Mouse (Mus musculus) CH12.LX (cell line): Measurements from ENCODE around the gene Me1. TPM values are rescaled to one million over a fixed set of nuclear protein-coding genes. Genes with fewer than 3 reads are reported as not detected.

Experiments used
- DNase-seq: peaks from one replicate; pipeline ENCODE4 v3.0.0-alpha.2; 2013; ENCODE audit errors: extremely low read depth
- H3K27ac ChIP-seq: 2 replicates; pipeline ENCODE4 v1.5.1; 2012; ENCODE audit warnings: low read depth, mild to moderate bottlenecking, control low read depth, moderate library complexity; ENCODE audit not compliant: insufficient read depth
- H3K27me3 ChIP-seq: replicated peaks from 2 replicates; pipeline ENCODE3; 2012; ENCODE audit warnings: inconsistent platforms
- H3K36me3 ChIP-seq, 2 experiments: replicated peaks in 1 of 2; 2 replicates each; pipeline versions ENCODE3 to v1.6.1; 2012; ENCODE audit warnings: inconsistent platforms in 1 of 2, low read length in 1 of 2, mild to moderate bottlenecking in 1 of 2, mixed read lengths in 1 of 2, moderate library complexity in 1 of 2; ENCODE audit not compliant: control insufficient read depth in 1 of 2, insufficient read depth in 1 of 2
- H3K4me1 ChIP-seq, 2 experiments: 2 replicates each; pipeline ENCODE4 v1.6.1; 2012; ENCODE audit warnings: inconsistent platforms in 1 of 2, moderate library complexity in 1 of 2; ENCODE audit not compliant: insufficient read depth in 2 of 2, control insufficient read depth in 1 of 2
- H3K4me2 ChIP-seq: 2 replicates; pipeline ENCODE4 v1.6.1; 2012; ENCODE audit warnings: low read depth, mild to moderate bottlenecking, control low read depth; ENCODE audit not compliant: poor library complexity, insufficient read depth, severe bottlenecking
- H3K4me3 ChIP-seq, 3 experiments: fragments of 150-350 bp in 1 of 3; sonication (generic) in 1 of 3; replicated peaks in 1 of 3; 2 replicates each; pipeline versions ENCODE3 to v1.5.1; 2011 to 2012; ENCODE audit warnings: low read depth in 2 of 3, low read length in 2 of 3, mild to moderate bottlenecking in 2 of 3, moderate library complexity in 2 of 3, control low read depth in 1 of 3, improper control_type of control experiment in 1 of 3, inconsistent platforms in 1 of 3, mixed read lengths in 1 of 3; ENCODE audit not compliant: poor library complexity in 1 of 3
- H3K79me2 ChIP-seq: replicated peaks from 2 replicates; pipeline ENCODE4 v1.6.1; 2012; ENCODE audit warnings: mild to moderate bottlenecking, moderate library complexity; ENCODE audit not compliant: control insufficient read depth, poor library complexity, insufficient read depth, severe bottlenecking; ENCODE audit errors: extremely low read depth
- H3K9ac ChIP-seq: 2 replicates; pipeline ENCODE4 v1.6.1; 2012; ENCODE audit warnings: low read depth, mild to moderate bottlenecking, control low read depth, moderate library complexity; ENCODE audit not compliant: insufficient read depth
- H3K9me3 ChIP-seq: replicated peaks from 2 replicates; pipeline ENCODE3; 2012; ENCODE audit warnings: low read length, inconsistent platforms, mixed read lengths
- BHLHE40 ChIP-seq: IDR thresholded peaks from 2 replicates; pipeline ENCODE4 v1.6.1; 2011; ENCODE audit warnings: mild to moderate bottlenecking, low read depth, low read length, improper control_type of control experiment
- ELF1 ChIP-seq: IDR thresholded peaks from 2 replicates; pipeline ENCODE4 v1.6.1; 2014; ENCODE audit warnings: low read depth, mild to moderate bottlenecking, inconsistent platforms, low read length, improper control_type of control experiment
- EP300 ChIP-seq: IDR thresholded peaks from 2 replicates; pipeline ENCODE4 v1.6.1; 2011; ENCODE audit warnings: low read length, improper control_type of control experiment
- IRF4 ChIP-seq: IDR thresholded peaks from 2 replicates; pipeline ENCODE4 v1.6.1; 2014; ENCODE audit warnings: low read depth, mild to moderate bottlenecking, inconsistent platforms, low read length, improper control_type of control experiment
- JUND ChIP-seq: conservative IDR thresholded peaks from 2 replicates; pipeline ENCODE4 v1.6.1; 2011; ENCODE audit warnings: low read depth, low read length, improper control_type of control experiment
- KAT2A ChIP-seq: IDR thresholded peaks from 2 replicates; pipeline ENCODE4 v1.6.1; 2012; ENCODE audit warnings: low read length, improper control_type of control experiment, inconsistent platforms; ENCODE audit not compliant: insufficient replicate concordance
- MAFK ChIP-seq: IDR thresholded peaks from 2 replicates; pipeline ENCODE4 v1.6.1; 2011; ENCODE audit warnings: low read length, improper control_type of control experiment; ENCODE audit not compliant: insufficient replicate concordance
- MAX ChIP-seq: IDR thresholded peaks from 2 replicates; pipeline ENCODE4 v1.6.1; 2011; ENCODE audit warnings: low read length, improper control_type of control experiment
- MAZ ChIP-seq: IDR thresholded peaks from 2 replicates; pipeline ENCODE4 v1.6.1; 2012; ENCODE audit warnings: low read depth, mild to moderate bottlenecking, inconsistent platforms, low read length, improper control_type of control experiment, moderate library complexity
- MEF2A ChIP-seq: IDR thresholded peaks from 2 replicates; pipeline ENCODE4 v1.6.1; 2014; ENCODE audit warnings: low read depth, mild to moderate bottlenecking, inconsistent platforms, low read length, improper control_type of control experiment, borderline replicate concordance
- MXI1 ChIP-seq: IDR thresholded peaks from 2 replicates; pipeline ENCODE4 v1.6.1; 2011; ENCODE audit warnings: mild to moderate bottlenecking, low read depth, low read length, improper control_type of control experiment
- NELFE ChIP-seq: IDR thresholded peaks from 2 replicates; pipeline ENCODE4 v1.6.1; 2011; ENCODE audit warnings: low read depth, low read length, improper control_type of control experiment
- NRF1 ChIP-seq: IDR thresholded peaks from 2 replicates; pipeline ENCODE4 v1.6.1; 2014; ENCODE audit warnings: low read depth, mild to moderate bottlenecking, inconsistent platforms, low read length, improper control_type of control experiment, moderate library complexity
- PAX5 ChIP-seq: IDR thresholded peaks from 2 replicates; pipeline ENCODE4 v1.6.1; 2012; ENCODE audit warnings: low read length, inconsistent platforms, mixed read lengths
- POLR2A ChIP-seq: IDR thresholded peaks from 2 replicates; pipeline ENCODE4 v1.6.1; 2011; ENCODE audit warnings: low read depth, mild to moderate bottlenecking, improper control_type of control experiment, low read length
- RAD21 ChIP-seq: IDR thresholded peaks from 2 replicates; pipeline ENCODE4 v1.6.1; 2011; ENCODE audit warnings: low read depth, mild to moderate bottlenecking, low read length, improper control_type of control experiment, moderate library complexity
- RCOR1 ChIP-seq: conservative IDR thresholded peaks from 2 replicates; pipeline ENCODE4 v1.6.1; 2012; ENCODE audit warnings: low read depth, mild to moderate bottlenecking, inconsistent platforms, low read length, improper control_type of control experiment
- UBTF ChIP-seq: IDR thresholded peaks from 2 replicates; pipeline ENCODE4 v1.6.1; 2012; ENCODE audit warnings: low read depth, mild to moderate bottlenecking, inconsistent platforms, low read length, improper control_type of control experiment, moderate library complexity
- ZC3H11A ChIP-seq: IDR thresholded peaks from 2 replicates; pipeline ENCODE4 v1.6.1; 2012; ENCODE audit warnings: low read depth, mild to moderate bottlenecking, inconsistent platforms, low read length, improper control_type of control experiment
- ZMIZ1 ChIP-seq: IDR thresholded peaks from 2 replicates; pipeline ENCODE4 v1.6.1; 2012; ENCODE audit warnings: low read depth, mild to moderate bottlenecking, inconsistent platforms, low read length, improper control_type of control experiment
- dilution Hi-C: fragments of 300-500 bp; cut with MboI; formaldehyde crosslinking; loops from 2 replicates; pipeline ENCODE4 v1.14.3; 2020; ENCODE audit warnings: low sequenced_read_pairs; ENCODE audit not compliant: extremely low pct_unique_long_range_greater_than_20kb, extremely low pct_ligation_motif_present
- in situ Hi-C: fragments of 300-500 bp; cut with MboI; formaldehyde crosslinking; loops from 3 replicates; pipeline ENCODE4 v1.14.3; 2019; ENCODE audit warnings: low sequenced_read_pairs, low pct_ligation_motif_present, low pct_unique_long_range_greater_than_20kb, mixed read lengths
- polyA plus RNA-seq: library from polyadenylated mRNA; unstranded; fragments of >175 nt; gene quantifications from 2 replicates; pipeline ENCODE4 v1.2.1, GENCODE M21; 2012; ENCODE audit warnings: low read depth; ENCODE audit not compliant: insufficient read length
- total RNA-seq, 2 experiments: library from RNA; depleted of rRNA; stranded (reverse); fragments of 300-350 nt in 1 of 2; fragments of >200 nt in 1 of 2; gene quantifications; 2 replicates each; pipeline ENCODE4 v1.2.3; 2012 to 2014

Me1 gene
- total and polyA plus RNA-seq, 3 experiments = 9.4 to 39.9 (median 16.7) TPM

DNA sequence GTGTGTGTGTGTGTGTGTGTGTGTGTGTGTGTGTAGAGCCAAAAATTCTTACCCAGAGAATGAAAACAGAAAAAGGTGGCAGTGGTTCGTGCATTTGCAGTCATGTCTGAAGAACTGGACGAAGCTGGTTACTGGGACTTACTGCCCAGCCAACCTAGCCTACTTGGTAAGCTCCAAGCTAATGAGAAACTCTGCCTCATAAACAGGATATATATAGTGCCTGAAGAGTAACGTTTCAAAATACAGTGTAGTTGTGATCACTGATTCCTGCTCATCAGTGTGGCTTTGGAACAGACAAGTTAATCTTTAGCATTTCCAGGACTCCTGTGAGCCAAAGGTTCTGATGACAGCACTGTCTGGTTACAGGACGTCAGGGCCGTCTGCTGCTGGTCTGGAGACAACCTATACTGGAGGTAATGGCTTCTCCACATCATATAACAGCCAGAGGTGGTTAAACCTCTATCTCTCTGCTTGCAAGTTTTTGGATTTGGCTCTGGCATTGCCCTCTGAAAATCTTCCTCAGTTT, 146.1 kb downstream of the Me1 start:
- dilution Hi-C loops (no loop called here), in situ Hi-C loops (loop anchor here (25.0 kb wide), 1 partner anchor 812 kb away; the partner anchor contains the start of gene Ibtk)
- no peaks in the 10 kb centered on the region for H3K4me1 ChIP-seq
- H3K79me2 ChIP-seq = no peaks in the 10 kb centered on the region
- DNase-seq = no peak
- H3K9ac ChIP-seq = no peak overlapping the region
- H3K4me3 ChIP-seq = no peak overlapping the region
- H3K27me3 ChIP-seq = no peaks in the 10 kb centered on the region
- no peaks in the 10 kb centered on the region for H3K9me3 ChIP-seq
- TF ChIP-seq UBTF (no peak), ZMIZ1 (no peak), MEF2A (no peak), MAFK (no peak), JUND (no peak), MAZ (no peak), MXI1 (no peak)
- no peak overlapping the region for H3K4me2 ChIP-seq
- no peak overlapping the region for H3K27ac ChIP-seq
- H3K36me3 ChIP-seq = peaks cover 60 to 84% of the 10 kb centered on the region in 2 experiments

DNA sequence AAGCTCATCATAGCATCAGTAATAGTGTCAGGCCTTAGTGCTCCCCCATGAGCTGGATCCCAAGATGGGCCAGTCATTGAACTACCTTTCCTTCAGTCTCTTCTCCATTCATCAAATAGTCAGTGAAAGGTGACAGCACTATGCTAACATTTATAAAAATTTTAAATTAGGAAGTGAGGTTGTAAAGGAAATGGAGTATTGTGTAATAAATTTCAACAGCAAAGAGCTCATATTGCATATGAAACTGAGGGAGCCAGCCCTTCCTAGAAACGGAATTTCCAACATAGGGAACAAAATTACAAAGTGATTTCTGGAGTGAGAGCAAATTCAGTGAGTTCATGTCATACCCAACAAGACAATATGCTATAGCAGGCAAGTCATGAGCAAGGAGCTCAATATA, 151.2 kb downstream of the Me1 start:
- Histone ChIP-seq H3K4me3 (no peak overlapping the region), H3K27ac (no peak overlapping the region), H3K9me3 (no peaks in the 10 kb centered on the region), H3K27me3 (no peaks in the 10 kb centered on the region), H3K79me2 (no peaks in the 10 kb centered on the region), H3K9ac (no peak overlapping the region), H3K4me2 (no peak overlapping the region), H3K4me1 (no peaks in the 10 kb centered on the region), H3K36me3 (peaks cover 42 to 75% of the 10 kb centered on the region in 2 experiments)
- in situ Hi-C loops = no loop called here
- DNase-seq = no peak
- dilution Hi-C loops = no loop called here
- no peak for TF ChIP-seq BHLHE40
- TF ChIP-seq ELF1 = no peak
- no peak for TF ChIP-seq NELFE
- TF ChIP-seq IRF4 = no peak
- TF ChIP-seq KAT2A = no peak
- no peak for TF ChIP-seq RAD21
- TF ChIP-seq RCOR1 = no peak
- TF ChIP-seq EP300 = no peak
- no peak for TF ChIP-seq NRF1
- TF ChIP-seq POLR2A = no peak
- no peak for TF ChIP-seq JUND
- no peak for TF ChIP-seq MEF2A
- TF ChIP-seq PAX5 = no peak
- TF ChIP-seq MAX = no peak
- no peak for TF ChIP-seq ZC3H11A
